Mouse (Mus musculus): Measurements from ENCODE around the gene Popdc3. TPM values are rescaled to one million over a fixed set of nuclear protein-coding genes. Genes with fewer than 3 reads are reported as not detected.

Popdc3 gene
- polyA plus RNA-seq, 1 experiment from 2014 or later: 1.9 TPM

- no peaks in the 10 kb centered on the region for H3K27me3 ChIP-seq (replicated peaks)
- H3K27ac ChIP-seq: no peak overlapping the region
- H3K9ac ChIP-seq: no peak overlapping the region
- no peak overlapping the region for H3K4me2 ChIP-seq
- no peaks in the 10 kb centered on the region for H3K4me1 ChIP-seq
- ATAC-seq (ENCODE audit: insufficient read depth, low FRiP score, low read depth): no peak
- H3K36me3 ChIP-seq: no peaks in the 10 kb centered on the region
- H3K4me3 ChIP-seq (replicated peaks): no peak overlapping the region
- H3K9me3 ChIP-seq: no peaks in the 10 kb centered on the region
Measured at GRCm38 (mm10) chr10:45210201-45210600, 32.3 kb downstream of the Popdc3 start.

GRCm38 (mm10) chr10:45216676-45217075 lies 38.8 kb downstream of the Popdc3 start:
- H3K9ac ChIP-seq: no peak overlapping the region
- no peaks in the 10 kb centered on the region for H3K9me3 ChIP-seq
- no peaks in the 10 kb centered on the region for H3K36me3 ChIP-seq
- ATAC-seq (ENCODE audit: insufficient read depth, low FRiP score, low read depth): no peak
- no peaks in the 10 kb centered on the region for H3K4me1 ChIP-seq
- no peak overlapping the region for H3K27ac ChIP-seq
- WGBS: 75% methylated on average over 7 of the region's 7 CpGs
- H3K4me3 ChIP-seq (replicated peaks): no peak overlapping the region
- no peak overlapping the region for H3K4me2 ChIP-seq
- no peaks in the 10 kb centered on the region for H3K27me3 ChIP-seq (replicated peaks)

- H3K36me3 ChIP-seq: no peaks in the 10 kb centered on the region
- 10% methylated on average over 4 of the region's 4 CpGs for WGBS
- H3K9me3 ChIP-seq: no peaks in the 10 kb centered on the region
- no peak for ATAC-seq (ENCODE audit: insufficient read depth, low FRiP score, low read depth)
- H3K4me1 ChIP-seq: peaks cover 6% of the 10 kb centered on the region; the same call in 1 of the 2 replicates
- H3K27me3 ChIP-seq (replicated peaks): no peaks in the 10 kb centered on the region
- H3K27ac ChIP-seq: no peak overlapping the region
- H3K9ac ChIP-seq: no peak overlapping the region
- H3K4me3 ChIP-seq (replicated peaks): no peak overlapping the region
- no peak overlapping the region for H3K4me2 ChIP-seq
Measured at GRCm38 (mm10) chr10:45229954-45230353, 52.1 kb downstream of the Popdc3 start.

- Histone ChIP-seq H3K9ac (no peak overlapping the region), H3K4me1 (peaks cover 6% of the 10 kb centered on the region; the same call in 1 of the 2 replicates), H3K27ac (no peak overlapping the region), H3K9me3 (no peaks in the 10 kb centered on the region), H3K4me2 (no peak overlapping the region), H3K36me3 (no peaks in the 10 kb centered on the region), H3K4me3 (replicated peaks) (no peak overlapping the region), H3K27me3 (replicated peaks) (no peaks in the 10 kb centered on the region)
- no peak for ATAC-seq (ENCODE audit: insufficient read depth, low FRiP score, low read depth)
- 73% methylated on average over 6 of the region's 6 CpGs for WGBS
Measured at GRCm38 (mm10) chr10:45233351-45233750, 55.5 kb downstream of the Popdc3 start.

- Histone ChIP-seq H3K36me3 (no peaks in the 10 kb centered on the region), H3K27me3 (replicated peaks) (no peaks in the 10 kb centered on the region), H3K4me1 (no peaks in the 10 kb centered on the region), H3K27ac (no peak overlapping the region), H3K4me2 (no peak overlapping the region), H3K9me3 (no peaks in the 10 kb centered on the region), H3K4me3 (replicated peaks) (no peak overlapping the region), H3K9ac (no peak overlapping the region)
- no peak for ATAC-seq (ENCODE audit: insufficient read depth, low FRiP score, low read depth)
- WGBS: 60% methylated on average over 3 of the region's 3 CpGs
Measured at GRCm38 (mm10) chr10:45236304-45236703, 58.4 kb downstream of the Popdc3 start.

- ATAC-seq (ENCODE audit: insufficient read depth, low FRiP score, low read depth): no peak
- no peak overlapping the region for H3K9ac ChIP-seq
- no peaks in the 10 kb centered on the region for H3K27me3 ChIP-seq (replicated peaks)
- no peaks in the 10 kb centered on the region for H3K4me1 ChIP-seq
- no peaks in the 10 kb centered on the region for H3K36me3 ChIP-seq
- no peaks in the 10 kb centered on the region for H3K9me3 ChIP-seq
- H3K4me2 ChIP-seq: no peak overlapping the region
- no peak overlapping the region for H3K27ac ChIP-seq
- H3K4me3 ChIP-seq (replicated peaks): no peak overlapping the region
- 63% methylated on average over 5 of the region's 5 CpGs for WGBS
Measured at GRCm38 (mm10) chr10:45237492-45237891, 59.6 kb downstream of the Popdc3 start.

GRCm38 (mm10) chr10:45260477-45260876 lies 82.6 kb downstream of the Popdc3 start:
- no peaks in the 10 kb centered on the region for H3K4me1 ChIP-seq
- H3K9me3 ChIP-seq: no peaks in the 10 kb centered on the region
- no peak overlapping the region for H3K27ac ChIP-seq
- H3K36me3 ChIP-seq: no peaks in the 10 kb centered on the region
- H3K4me2 ChIP-seq: no peak overlapping the region
- no peak overlapping the region for H3K4me3 ChIP-seq (replicated peaks)
- WGBS: 77% methylated on average over 1 of the region's 1 CpGs
- no peak for ATAC-seq (ENCODE audit: insufficient read depth, low FRiP score, low read depth)
- H3K27me3 ChIP-seq (replicated peaks): no peaks in the 10 kb centered on the region
- no peak overlapping the region for H3K9ac ChIP-seq

- Histone ChIP-seq H3K4me3 (replicated peaks) (no peak overlapping the region), H3K4me2 (no peak overlapping the region), H3K36me3 (no peaks in the 10 kb centered on the region), H3K4me1 (no peaks in the 10 kb centered on the region), H3K27me3 (replicated peaks) (no peaks in the 10 kb centered on the region), H3K9ac (no peak overlapping the region), H3K9me3 (no peaks in the 10 kb centered on the region), H3K27ac (no peak overlapping the region)
- 73% methylated on average over 3 of the region's 3 CpGs for WGBS
- ATAC-seq (ENCODE audit: insufficient read depth, low FRiP score, low read depth): no peak
Measured at GRCm38 (mm10) chr10:45262126-45262525, 84.2 kb downstream of the Popdc3 start.

GRCm38 (mm10) chr10:45276499-45276898 lies 98.6 kb downstream of the Popdc3 start:
- Histone ChIP-seq H3K4me1 (no peaks in the 10 kb centered on the region), H3K9ac (no peak overlapping the region), H3K36me3 (no peaks in the 10 kb centered on the region), H3K4me3 (replicated peaks) (no peak overlapping the region), H3K9me3 (no peaks in the 10 kb centered on the region), H3K27ac (no peak overlapping the region), H3K27me3 (replicated peaks) (no peaks in the 10 kb centered on the region), H3K4me2 (no peak overlapping the region)
- WGBS: 43% methylated on average over 3 of the region's 3 CpGs
- ATAC-seq (ENCODE audit: insufficient read depth, low FRiP score, low read depth): no peak

- no peak for ATAC-seq (ENCODE audit: insufficient read depth, low FRiP score, low read depth)
- Histone ChIP-seq H3K4me3 (replicated peaks) (no peak overlapping the region), H3K4me1 (no peaks in the 10 kb centered on the region), H3K9me3 (no peaks in the 10 kb centered on the region), H3K4me2 (no peak overlapping the region), H3K27me3 (replicated peaks) (no peaks in the 10 kb centered on the region), H3K9ac (no peak overlapping the region), H3K36me3 (no peaks in the 10 kb centered on the region), H3K27ac (no peak overlapping the region)
- 82% methylated on average over 5 of the region's 5 CpGs for WGBS
Measured at GRCm38 (mm10) chr10:45276995-45277394, 99.1 kb downstream of the Popdc3 start.

- no peak overlapping the region for H3K9ac ChIP-seq
- 79% methylated on average over 5 of the region's 5 CpGs for WGBS
Measured at GRCm38 (mm10) chr10:45285651-45286050, 107.8 kb downstream of the Popdc3 start.

GRCm38 (mm10) chr10:45288351-45288750 lies 110.5 kb downstream of the Popdc3 start:
- WGBS: 43% methylated on average over 7 of the region's 7 CpGs
- no peak overlapping the region for H3K4me2 ChIP-seq

More at GRCm38 (mm10) chr10:45285651-45286050, 107.8 kb downstream of the Popdc3 start:
- Histone ChIP-seq H3K9me3 (no peaks in the 10 kb centered on the region), H3K4me3 (replicated peaks) (no peak overlapping the region), H3K4me1 (no peaks in the 10 kb centered on the region), H3K27ac (no peak overlapping the region), H3K36me3 (no peaks in the 10 kb centered on the region), H3K27me3 (replicated peaks) (peaks cover 15% of the 10 kb centered on the region), H3K4me2 (no peak overlapping the region)
- no peak for ATAC-seq (ENCODE audit: insufficient read depth, low FRiP score, low read depth)

More at GRCm38 (mm10) chr10:45288351-45288750, 110.5 kb downstream of the Popdc3 start:
- no peak overlapping the region for H3K27ac ChIP-seq
- no peak for ATAC-seq (ENCODE audit: insufficient read depth, low FRiP score, low read depth)
- H3K4me1 ChIP-seq: no peaks in the 10 kb centered on the region
- H3K27me3 ChIP-seq (replicated peaks): peaks cover 16% of the 10 kb centered on the region
- H3K9ac ChIP-seq: no peak overlapping the region
- H3K36me3 ChIP-seq: no peaks in the 10 kb centered on the region
- no peak overlapping the region for H3K4me3 ChIP-seq (replicated peaks)
- H3K9me3 ChIP-seq: no peaks in the 10 kb centered on the region

All from stomach, embryonic 15.5 days (tissue).